Mouse (Mus musculus) MEL (cell line): Measurements from ENCODE around the gene Tnfrsf13b.

Experiments used
- CHD2 ChIP-seq: IDR thresholded peaks from 2 replicates; pipeline ENCODE4 v1.6.1; 2011; ENCODE audit warnings: low read length, improper control_type of control experiment
- CTCF ChIP-seq, 3 experiments: IDR thresholded peaks in 2 of 3; conservative IDR thresholded peaks in 1 of 3; 2 replicates each; pipeline ENCODE4 v1.5.1; 2011 to 2012; ENCODE audit warnings: low read length in 3 of 3, low read depth in 2 of 3, mild to moderate bottlenecking in 2 of 3, improper control_type of control experiment in 1 of 3, inconsistent platforms in 1 of 3, mixed read lengths in 1 of 3, moderate library complexity in 1 of 3; ENCODE audit not compliant: control insufficient read depth in 1 of 3, insufficient read depth in 1 of 3, poor library complexity in 1 of 3, severe bottlenecking in 1 of 3
- EP300 ChIP-seq, 2 experiments: IDR thresholded peaks; 2 replicates each; pipeline ENCODE4 v1.6.1; 2011; ENCODE audit warnings: improper control_type of control experiment in 2 of 2, low read length in 2 of 2, low read depth in 1 of 2, mild to moderate bottlenecking in 1 of 2
- ETS1 ChIP-seq: IDR thresholded peaks from 2 replicates; pipeline ENCODE4 v1.6.1; 2012; ENCODE audit warnings: low read depth, mild to moderate bottlenecking, inconsistent platforms, low read length, improper control_type of control experiment, moderate library complexity
- GABPA ChIP-seq: IDR thresholded peaks from 2 replicates; pipeline ENCODE4 v1.6.1; 2012; ENCODE audit warnings: low read depth, mild to moderate bottlenecking, inconsistent platforms, low read length, improper control_type of control experiment, moderate library complexity
- POLR2A ChIP-seq, 2 experiments: IDR thresholded peaks; 2 replicates each; pipeline ENCODE4 v1.6.1; 2011 to 2012; ENCODE audit warnings: low read length in 2 of 2, mild to moderate bottlenecking in 2 of 2, control low read depth in 1 of 2, improper control_type of control experiment in 1 of 2, low read depth in 1 of 2, moderate library complexity in 1 of 2; ENCODE audit not compliant: control insufficient read depth in 1 of 2, insufficient read depth in 1 of 2, poor library complexity in 1 of 2
- SIN3A ChIP-seq: IDR thresholded peaks from 2 replicates; pipeline ENCODE4 v1.6.1; 2012; ENCODE audit warnings: low read length, improper control_type of control experiment, inconsistent platforms
- ZC3H11A ChIP-seq: IDR thresholded peaks from 2 replicates; pipeline ENCODE4 v1.6.1; 2012; ENCODE audit warnings: low read depth, mild to moderate bottlenecking, inconsistent platforms, low read length, improper control_type of control experiment

DNA sequence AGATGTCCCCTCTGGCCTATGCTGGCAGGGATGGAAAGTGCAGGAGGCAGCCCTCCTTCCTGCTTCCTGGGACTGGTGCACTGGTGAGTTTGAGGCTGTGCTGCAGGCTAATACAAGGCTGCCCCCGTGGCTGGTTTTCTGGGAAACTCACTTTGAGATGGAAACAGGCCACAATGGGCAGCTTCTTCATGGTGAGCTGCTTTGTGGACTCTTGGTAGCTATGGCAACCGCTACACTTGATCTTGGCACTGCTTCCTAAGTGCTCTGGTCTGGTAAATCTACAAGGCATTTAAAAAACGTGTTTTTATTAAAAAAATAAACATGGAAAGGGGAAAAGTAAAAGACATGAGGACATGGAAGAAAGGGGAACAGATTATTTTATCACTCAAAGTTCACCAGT lies 31.6 kb downstream of the Tnfrsf13b start:
- TF ChIP-seq CTCF (IDR thresholded peaks at IDR 0.05 in 2 of 3, conservative IDR thresholded peaks at IDR 0.05 in 1 of 3; ENCODE audit: control insufficient read depth in 1 of 3, insufficient read depth in 1 of 3, low read depth in 2 of 3, low read length in 3 of 3, poor library complexity in 1 of 3, severe bottlenecking in 1 of 3) (no peak), SIN3A (no peak), ZC3H11A (no peak), EP300 (IDR thresholded peaks at IDR 0.05; ENCODE audit: low read depth in 1 of 2, low read length in 2 of 2) (no peak), CHD2 (no peak), POLR2A (IDR thresholded peaks at IDR 0.05; ENCODE audit: control insufficient read depth in 1 of 2, insufficient read depth in 1 of 2, low read depth in 1 of 2, low read length in 2 of 2, poor library complexity in 1 of 2) (no peak), ETS1 (no peak), GABPA (no peak)
